Mouse (Mus musculus): ENCODE data around the gene Hace1.

- TF ChIP-seq CTCF (IDR thresholded peaks at IDR 0.05; ENCODE audit: control insufficient read depth, insufficient read depth, low read length) (no peak), POLR2A (IDR thresholded peaks at IDR 0.05; ENCODE audit: borderline replicate concordance, control insufficient read depth, low read depth, low read length) (no peak)
Observed at GRCm38 (mm10) chr10:45546799-45547198, 30.8 kb upstream of the Hace1 start.

Data from bone marrow, adult 2 months (tissue).